Mouse (Mus musculus): ENCODE measurements at regions not wholly inside any gene's neighbourhood (a gene's known extent, or its start where the extent isn't known, plus 50 kb on each side); places are given as distances from the start of the nearest gene placed in this dataset.
A peak's percentile ranks its signal among the peaks of the same experiment; 100 is the strongest.

GRCm38 (mm10) chr10:91342083-91342482 lies 161.0 kb upstream of the Tmpo start:
- Histone ChIP-seq H3K4me3 (no peak overlapping the region), H3K4me2 (replicated peaks) (no peak overlapping the region), H3K27me3 (no peaks in the 10 kb centered on the region), H3K36me3 (no peaks in the 10 kb centered on the region), H3K27ac (no peak overlapping the region), H3K9me3 (no peaks in the 10 kb centered on the region), H3K9ac (no peak overlapping the region), H3K4me1 (no peaks in the 10 kb centered on the region)
- WGBS, result 82% methylated on average over 8 of the region's 8 CpGs
- ATAC-seq (ENCODE audit: low FRiP score, low read depth), result no peak

GRCm38 (mm10) chr10:91339361-91339760 lies 158.2 kb upstream of the Tmpo start:
- no peaks in the 10 kb centered on the region for H3K9me3 ChIP-seq
- no peaks in the 10 kb centered on the region for H3K27me3 ChIP-seq
- H3K36me3 ChIP-seq, result no peaks in the 10 kb centered on the region
- H3K4me1 ChIP-seq, result no peaks in the 10 kb centered on the region
- ATAC-seq (ENCODE audit: low FRiP score, low read depth), result no peak
- H3K9ac ChIP-seq, result no peak overlapping the region
- no peak overlapping the region for H3K27ac ChIP-seq
- no peak overlapping the region for H3K4me3 ChIP-seq
- H3K4me2 ChIP-seq (replicated peaks), result no peak overlapping the region
- WGBS, result 92% methylated on average over 3 of the region's 3 CpGs

GRCm38 (mm10) chr10:91326661-91327312 lies 145.7 kb upstream of the Tmpo start:
- Histone ChIP-seq H3K27me3 (no peaks in the 10 kb centered on the region), H3K27ac (no peak overlapping the region), H3K4me2 (replicated peaks) (no peak overlapping the region), H3K9me3 (no peaks in the 10 kb centered on the region), H3K4me1 (no peaks in the 10 kb centered on the region), H3K4me3 (no peak overlapping the region), H3K36me3 (no peaks in the 10 kb centered on the region), H3K9ac (no peak overlapping the region)
- ATAC-seq (ENCODE audit: low FRiP score, low read depth), result no peak
- 31% methylated on average over 12 of the region's 12 CpGs for WGBS

GRCm38 (mm10) chr10:91326144-91326655 lies 145.1 kb upstream of the Tmpo start:
- Histone ChIP-seq H3K9me3 (no peaks in the 10 kb centered on the region), H3K4me3 (no peak overlapping the region), H3K4me1 (no peaks in the 10 kb centered on the region), H3K4me2 (replicated peaks) (no peak overlapping the region), H3K36me3 (no peaks in the 10 kb centered on the region), H3K9ac (no peak overlapping the region), H3K27me3 (no peaks in the 10 kb centered on the region), H3K27ac (no peak overlapping the region)
- 80% methylated on average over 8 of the region's 8 CpGs for WGBS
- no peak for ATAC-seq (ENCODE audit: low FRiP score, low read depth)

- no peaks in the 10 kb centered on the region for H3K36me3 ChIP-seq
- ATAC-seq (ENCODE audit: low FRiP score, low read depth), result no peak
- no peak overlapping the region for H3K9ac ChIP-seq
- H3K27me3 ChIP-seq, result no peaks in the 10 kb centered on the region
- no peaks in the 10 kb centered on the region for H3K9me3 ChIP-seq
- no peaks in the 10 kb centered on the region for H3K4me1 ChIP-seq
- 80% methylated on average over 4 of the region's 4 CpGs for WGBS
- H3K4me2 ChIP-seq (replicated peaks), result no peak overlapping the region
- no peak overlapping the region for H3K4me3 ChIP-seq
- no peak overlapping the region for H3K27ac ChIP-seq
Observed at GRCm38 (mm10) chr10:91321226-91321625, 140.1 kb upstream of the Tmpo start.

GRCm38 (mm10) chr10:91319442-91320112 lies 138.5 kb upstream of the Tmpo start:
- ATAC-seq (ENCODE audit: low FRiP score, low read depth), result no peak
- Histone ChIP-seq H3K9me3 (no peaks in the 10 kb centered on the region), H3K9ac (no peak overlapping the region), H3K27ac (no peak overlapping the region), H3K4me2 (replicated peaks) (no peak overlapping the region), H3K4me1 (no peaks in the 10 kb centered on the region), H3K36me3 (no peaks in the 10 kb centered on the region), H3K4me3 (no peak overlapping the region), H3K27me3 (no peaks in the 10 kb centered on the region)
- 80% methylated on average over 10 of the region's 10 CpGs for WGBS

- no peaks in the 10 kb centered on the region for H3K9me3 ChIP-seq
- H3K9ac ChIP-seq, result no peak overlapping the region
- no peak for ATAC-seq (ENCODE audit: low FRiP score, low read depth)
- no peaks in the 10 kb centered on the region for H3K36me3 ChIP-seq
- no peaks in the 10 kb centered on the region for H3K27me3 ChIP-seq
- H3K4me3 ChIP-seq, result no peak overlapping the region
- H3K4me1 ChIP-seq, result no peaks in the 10 kb centered on the region
- 88% methylated on average over 1 of the region's 1 CpGs for WGBS
- no peak overlapping the region for H3K27ac ChIP-seq
- no peak overlapping the region for H3K4me2 ChIP-seq (replicated peaks)
Observed at GRCm38 (mm10) chr10:91314441-91314840, 133.3 kb upstream of the Tmpo start.

- no peaks in the 10 kb centered on the region for H3K9me3 ChIP-seq
- no peaks in the 10 kb centered on the region for H3K36me3 ChIP-seq
- H3K4me2 ChIP-seq (replicated peaks), result no peak overlapping the region
- no peak overlapping the region for H3K4me3 ChIP-seq
- H3K27ac ChIP-seq, result no peak overlapping the region
- ATAC-seq (ENCODE audit: low FRiP score, low read depth), result no peak
- H3K27me3 ChIP-seq, result no peaks in the 10 kb centered on the region
- 51% methylated on average over 3 of the region's 3 CpGs for WGBS
- H3K4me1 ChIP-seq, result no peaks in the 10 kb centered on the region
- H3K9ac ChIP-seq, result no peak overlapping the region
Observed at GRCm38 (mm10) chr10:91313316-91313715, 132.2 kb upstream of the Tmpo start.

GRCm38 (mm10) chr10:91312913-91313312 lies 131.8 kb upstream of the Tmpo start:
- H3K9ac ChIP-seq, result no peak overlapping the region
- no peak overlapping the region for H3K27ac ChIP-seq
- no peak for ATAC-seq (ENCODE audit: low FRiP score, low read depth)
- H3K36me3 ChIP-seq, result no peaks in the 10 kb centered on the region
- no peaks in the 10 kb centered on the region for H3K9me3 ChIP-seq
- no peak overlapping the region for H3K4me3 ChIP-seq
- no peak overlapping the region for H3K4me2 ChIP-seq (replicated peaks)
- no peaks in the 10 kb centered on the region for H3K27me3 ChIP-seq
- no peaks in the 10 kb centered on the region for H3K4me1 ChIP-seq
- 68% methylated on average over 5 of the region's 5 CpGs for WGBS

GRCm38 (mm10) chr10:91300067-91300466 lies 119.0 kb upstream of the Tmpo start:
- H3K9ac ChIP-seq, result no peak overlapping the region
- ATAC-seq (ENCODE audit: low FRiP score, low read depth), result no peak
- WGBS, result 71% methylated on average over 7 of the region's 7 CpGs
- H3K4me1 ChIP-seq, result 0 out of 2 replicates have a peak, but pooled peaks cover 8% of the 10 kb centered on the region
- H3K9me3 ChIP-seq, result no peaks in the 10 kb centered on the region
- H3K27ac ChIP-seq, result no peak overlapping the region
- H3K4me3 ChIP-seq, result no peak overlapping the region
- no peak overlapping the region for H3K4me2 ChIP-seq (replicated peaks)
- peaks cover 7% of the 10 kb centered on the region for H3K27me3 ChIP-seq
- no peaks in the 10 kb centered on the region for H3K36me3 ChIP-seq

GRCm38 (mm10) chr10:91297792-91298460 lies 116.8 kb upstream of the Tmpo start:
- no peak overlapping the region for H3K27ac ChIP-seq
- no peak overlapping the region for H3K9ac ChIP-seq
- no peaks in the 10 kb centered on the region for H3K36me3 ChIP-seq
- H3K9me3 ChIP-seq, result no peaks in the 10 kb centered on the region
- 0 out of 2 replicates have a peak, but pooled peaks cover 8% of the 10 kb centered on the region for H3K4me1 ChIP-seq
- ATAC-seq (ENCODE audit: low FRiP score, low read depth), result peak; percentile 69
- WGBS, result 23% methylated on average over 9 of the region's 9 CpGs
- H3K4me2 ChIP-seq (replicated peaks), result peak overlapping the region; percentile 23; the same call in 1 of the 2 replicates
- peaks cover 7% of the 10 kb centered on the region for H3K27me3 ChIP-seq
- H3K4me3 ChIP-seq, result no peak overlapping the region

GRCm38 (mm10) chr10:91295345-91295744 lies 114.2 kb upstream of the Tmpo start:
- Histone ChIP-seq H3K4me1 (0 out of 2 replicates have a peak, but pooled peaks cover 8% of the 10 kb centered on the region), H3K36me3 (no peaks in the 10 kb centered on the region), H3K9ac (no peak overlapping the region), H3K27ac (no peak overlapping the region), H3K9me3 (no peaks in the 10 kb centered on the region), H3K4me2 (replicated peaks) (no peak overlapping the region), H3K27me3 (peaks cover 7% of the 10 kb centered on the region), H3K4me3 (no peak overlapping the region)
- ATAC-seq (ENCODE audit: low FRiP score, low read depth), result no peak
- 82% methylated on average over 8 of the region's 8 CpGs for WGBS

All from limb, embryonic 13.5 days (tissue).